Mouse (Mus musculus) ES-Bruce4 (cell line): ENCODE data around the gene Tgif2.

Source experiments
- CTCF ChIP-seq: IDR thresholded peaks from one replicate; pipeline ENCODE4 v1.8.1; 2011; ENCODE audit warnings: low read depth, low read length
- EP300 ChIP-seq: IDR thresholded peaks from 2 replicates; pipeline ENCODE4 v1.6.1; 2011; ENCODE audit warnings: low read depth, low read length; ENCODE audit not compliant: insufficient read depth
- POLR2A ChIP-seq: IDR thresholded peaks from one replicate; pipeline ENCODE4 v1.8.1; 2011; ENCODE audit warnings: low read length; ENCODE audit not compliant: insufficient read depth

GRCm38 (mm10) chr2:156877726-156878125 is 37.9 kb downstream of the Tgif2 start:
- no peak for TF ChIP-seq POLR2A
- TF ChIP-seq CTCF, result no peak
- TF ChIP-seq EP300, result no peak
